Mouse (Mus musculus): Measurements from ENCODE around the gene Mospd3.

DNA sequence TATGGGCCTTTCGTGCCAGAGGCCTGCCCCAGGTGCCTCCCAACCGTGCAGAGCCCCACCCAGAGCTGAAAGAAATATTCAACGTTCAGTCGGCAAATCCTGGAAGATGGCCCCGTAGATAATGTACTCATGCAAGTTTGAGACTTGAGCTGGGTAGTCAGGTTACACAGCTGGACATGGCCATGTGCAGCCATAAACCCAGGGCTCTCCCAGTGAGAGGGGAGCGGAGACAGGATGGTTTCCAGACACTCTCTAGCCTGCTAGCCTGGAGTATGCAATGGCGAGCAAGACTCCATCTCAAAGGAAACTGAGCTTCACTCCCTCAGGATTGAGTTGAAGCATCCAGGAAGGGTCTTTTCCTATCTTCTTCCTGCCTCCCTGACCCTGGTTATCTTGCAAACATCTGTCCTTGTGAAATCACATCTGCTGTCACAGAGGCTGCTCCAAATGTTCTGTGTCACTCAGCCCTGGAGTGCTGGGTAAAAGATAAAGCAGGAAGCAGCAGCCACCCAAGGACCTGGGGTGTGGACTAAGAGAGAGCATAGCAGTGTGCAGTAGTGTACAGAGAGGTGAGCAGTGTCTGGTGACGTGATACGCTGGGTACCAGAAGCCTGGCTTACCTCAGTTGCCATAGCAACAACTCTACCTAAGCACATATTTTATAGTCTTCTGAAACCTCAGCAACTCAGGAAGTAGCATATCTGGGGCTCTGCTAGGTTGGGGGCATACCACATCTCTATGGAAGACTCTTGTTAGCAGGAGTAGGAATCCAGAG lies 47.2 kb upstream of the Mospd3 start:
- TF ChIP-seq CTCF (IDR thresholded peaks at IDR 0.05; ENCODE audit: low read depth) (no peak), EP300 (IDR thresholded peaks at IDR 0.05; ENCODE audit: low read depth) (no peak)

Data from liver, embryonic 14.5 days (tissue).